Mouse (Mus musculus): ENCODE data around the gene Ifnk. TPM values are rescaled to one million over a fixed set of nuclear protein-coding genes. Genes with fewer than 3 reads are reported as not detected.
A peak's percentile ranks its signal among the peaks of the same experiment; 100 is the strongest.

Ifnk gene
- polyA plus RNA-seq, 1 experiment from 2014 or later, result not detected

DNA sequence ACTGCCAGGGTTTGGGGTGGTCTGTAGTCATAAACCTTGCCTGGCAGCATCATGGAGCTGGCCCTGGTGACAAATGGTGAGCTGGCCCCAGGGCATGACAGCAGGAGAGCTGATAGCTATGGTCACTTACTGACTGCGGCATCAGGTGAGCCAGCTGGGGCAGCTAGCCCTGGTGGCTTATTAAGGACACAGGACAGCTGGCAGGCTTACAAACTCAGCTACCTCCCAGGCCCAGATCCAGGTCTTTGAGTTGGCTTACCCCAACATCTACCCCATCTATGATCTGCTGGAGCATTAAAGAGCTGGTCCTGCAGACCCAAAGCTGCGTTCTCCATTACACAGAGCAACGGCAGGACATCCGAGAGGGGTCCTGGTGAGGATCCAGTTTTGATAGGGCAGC, 18.4 kb upstream of the Ifnk start:
- 81% methylated on average over 4 of the region's 4 CpGs for WGBS
- Histone ChIP-seq H3K4me3 (ENCODE audit: low read depth, low read length) (no peak overlapping the region), H3K27me3 (replicated peaks; ENCODE audit: control insufficient read depth, insufficient read depth, low read length) (no peaks in the 10 kb centered on the region), H3K4me2 (ENCODE audit: low read depth, low read length) (no peak overlapping the region), H3K9ac (ENCODE audit: low read depth, low read length) (no peak overlapping the region), H3K27ac (replicated peaks; ENCODE audit: low read depth, low read length) (no peak overlapping the region), H3K9me3 (ENCODE audit: control insufficient read depth, low read length) (no peaks in the 10 kb centered on the region), H3K36me3 (ENCODE audit: control insufficient read depth, insufficient read depth, low read length) (no peaks in the 10 kb centered on the region), H3K4me1 (ENCODE audit: control insufficient read depth, insufficient read depth, low read length) (peaks cover 4% of the 10 kb centered on the region; the same call in 1 of the 2 replicates)
- ATAC-seq (ENCODE audit: low read depth), result no peak
- DNase-seq (ENCODE audit: low spot score), result no peak

DNA sequence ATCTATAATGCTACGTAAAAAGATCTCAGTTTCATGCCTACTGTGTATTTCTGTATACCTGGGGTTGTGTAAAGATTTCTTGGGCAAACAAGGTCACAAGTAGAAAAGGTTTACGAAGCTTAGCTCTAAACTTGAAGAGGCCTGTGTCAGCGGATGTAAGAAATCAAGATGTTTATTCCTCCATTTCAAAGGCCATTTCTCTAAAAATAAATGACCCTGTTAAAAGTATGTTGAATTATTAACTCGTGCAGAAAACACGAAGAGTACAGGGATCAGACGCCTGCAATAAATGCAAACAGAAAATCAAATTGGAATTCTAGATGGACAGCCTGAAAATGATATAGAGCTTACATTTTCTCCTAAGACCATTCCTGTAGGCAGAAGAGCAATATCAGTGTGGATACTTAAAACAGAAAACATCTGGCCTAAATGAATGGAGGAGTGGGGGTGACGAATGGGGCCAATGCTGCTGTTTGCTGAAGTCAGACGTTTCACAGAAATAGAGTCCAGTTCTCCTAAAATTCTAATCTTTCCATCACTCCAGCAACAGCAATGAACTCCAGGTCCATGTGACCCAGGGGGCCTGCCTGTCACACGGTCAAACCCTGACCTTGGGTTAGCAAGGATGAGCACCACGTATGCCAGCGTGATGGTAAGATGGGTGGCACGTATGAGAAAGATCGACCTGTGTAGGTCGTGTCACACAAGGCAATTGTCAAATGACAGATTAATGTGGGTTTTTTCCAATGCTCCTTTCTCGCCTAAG, 16.8 kb upstream of the Ifnk start:
- DNase-seq (ENCODE audit: low spot score), result no peak
- Histone ChIP-seq H3K9me3 (ENCODE audit: control insufficient read depth, low read length) (no peaks in the 10 kb centered on the region), H3K4me3 (ENCODE audit: low read depth, low read length) (no peak overlapping the region), H3K27ac (replicated peaks; ENCODE audit: low read depth, low read length) (no peak overlapping the region), H3K27me3 (replicated peaks; ENCODE audit: control insufficient read depth, insufficient read depth, low read length) (no peaks in the 10 kb centered on the region), H3K9ac (ENCODE audit: low read depth, low read length) (no peak overlapping the region), H3K36me3 (ENCODE audit: control insufficient read depth, insufficient read depth, low read length) (no peaks in the 10 kb centered on the region), H3K4me1 (ENCODE audit: control insufficient read depth, insufficient read depth, low read length) (peaks cover 4% of the 10 kb centered on the region; the same call in 1 of the 2 replicates), H3K4me2 (ENCODE audit: low read depth, low read length) (no peak overlapping the region)
- 71% methylated on average over 15 of the region's 15 CpGs for WGBS
- ATAC-seq (ENCODE audit: low read depth), result no peak

DNA sequence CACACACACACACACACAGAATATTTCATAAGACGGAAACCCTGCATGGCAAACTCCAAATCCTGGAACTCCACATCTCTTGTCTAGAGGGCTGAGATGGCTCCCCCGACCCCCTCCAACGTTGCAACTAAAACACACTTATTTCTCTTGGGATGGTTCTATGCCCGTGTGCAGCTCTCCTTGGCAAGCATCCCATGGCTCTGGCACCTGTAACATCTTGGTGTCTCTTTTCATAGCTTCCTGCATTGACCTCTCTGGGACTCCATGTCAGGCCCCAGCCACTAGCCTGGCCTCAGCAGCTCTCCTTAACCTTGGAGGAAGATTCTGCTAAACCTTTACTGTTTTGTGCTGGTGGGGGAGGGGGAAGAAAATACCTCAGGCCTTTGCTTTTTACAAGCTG, 16.1 kb upstream of the Ifnk start:
- no peak for ATAC-seq (ENCODE audit: low read depth)
- 55% methylated on average over 4 of the region's 4 CpGs for WGBS

DNA sequence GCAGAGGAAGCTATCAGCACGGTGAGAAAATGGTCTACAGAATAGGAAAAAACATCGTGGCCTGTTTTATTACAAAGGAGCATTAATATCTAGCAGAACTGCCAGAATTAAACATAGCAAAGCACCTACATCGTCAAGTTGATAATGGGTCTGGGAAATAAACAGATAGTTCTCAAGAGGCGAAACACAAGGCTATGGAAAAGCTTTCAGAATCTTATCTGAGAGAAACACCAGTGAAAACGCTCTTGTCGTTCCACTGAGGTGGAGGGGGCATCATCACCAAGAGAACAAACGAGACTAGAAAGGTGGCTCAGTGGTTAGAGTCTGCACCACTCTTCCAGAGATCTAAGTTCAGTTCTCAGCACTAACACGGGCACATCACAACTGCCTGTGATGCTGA, 14.9 kb upstream of the Ifnk start:
- WGBS, result 84% methylated on average over 8 of the region's 8 CpGs
- no peaks in the 10 kb centered on the region for H3K9me3 ChIP-seq (ENCODE audit: control insufficient read depth, low read length)
- ATAC-seq (ENCODE audit: low read depth) (no peak), DNase-seq (ENCODE audit: low spot score) (no peak)
- no peak overlapping the region for H3K4me2 ChIP-seq (ENCODE audit: low read depth, low read length)
- no peak overlapping the region for H3K4me3 ChIP-seq (ENCODE audit: low read depth, low read length)
- no peak overlapping the region for H3K9ac ChIP-seq (ENCODE audit: low read depth, low read length)
- no peaks in the 10 kb centered on the region for H3K27me3 ChIP-seq (replicated peaks; ENCODE audit: control insufficient read depth, insufficient read depth, low read length)
- no peak overlapping the region for H3K27ac ChIP-seq (replicated peaks; ENCODE audit: low read depth, low read length)
- H3K4me1 ChIP-seq (ENCODE audit: control insufficient read depth, insufficient read depth, low read length), result 0 out of 2 replicates have a peak, but pooled peaks cover 4% of the 10 kb centered on the region
- no peaks in the 10 kb centered on the region for H3K36me3 ChIP-seq (ENCODE audit: control insufficient read depth, insufficient read depth, low read length)

More for the DNA sequence above, 16.1 kb upstream of the Ifnk start:
- Histone ChIP-seq H3K4me2 (ENCODE audit: low read depth, low read length) (no peak overlapping the region), H3K27me3 (replicated peaks; ENCODE audit: control insufficient read depth, insufficient read depth, low read length) (no peaks in the 10 kb centered on the region), H3K27ac (replicated peaks; ENCODE audit: low read depth, low read length) (no peak overlapping the region), H3K4me1 (ENCODE audit: control insufficient read depth, insufficient read depth, low read length) (0 out of 2 replicates have a peak, but pooled peaks cover 4% of the 10 kb centered on the region), H3K4me3 (ENCODE audit: low read depth, low read length) (no peak overlapping the region), H3K9me3 (ENCODE audit: control insufficient read depth, low read length) (no peaks in the 10 kb centered on the region), H3K9ac (ENCODE audit: low read depth, low read length) (no peak overlapping the region), H3K36me3 (ENCODE audit: control insufficient read depth, insufficient read depth, low read length) (no peaks in the 10 kb centered on the region)
- no peak for DNase-seq (ENCODE audit: low spot score)

DNA sequence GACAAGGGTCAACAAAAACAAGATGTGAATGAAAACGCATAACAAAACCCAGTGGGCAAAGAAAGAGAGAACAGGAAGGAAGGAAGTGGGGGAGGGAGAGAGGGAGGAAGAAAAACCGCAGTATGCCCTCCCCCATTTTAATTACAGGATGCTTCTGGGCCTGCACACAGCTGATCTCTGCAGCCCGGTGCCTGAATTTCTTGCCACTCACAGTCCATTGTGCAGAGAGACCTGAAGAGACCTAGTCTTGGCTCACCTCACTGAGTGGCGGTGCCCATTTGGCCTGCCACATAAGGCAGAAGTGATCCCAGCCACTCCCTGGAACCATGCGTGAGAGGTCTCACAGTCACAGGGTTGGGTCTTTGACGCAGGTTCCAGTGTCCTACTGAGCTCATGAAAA, 13.8 kb upstream of the Ifnk start:
- Histone ChIP-seq H3K27ac (replicated peaks; ENCODE audit: low read depth, low read length) (no peak overlapping the region), H3K4me1 (ENCODE audit: control insufficient read depth, insufficient read depth, low read length) (0 out of 2 replicates have a peak, but pooled peaks cover 4% of the 10 kb centered on the region), H3K4me3 (ENCODE audit: low read depth, low read length) (no peak overlapping the region), H3K9me3 (ENCODE audit: control insufficient read depth, low read length) (no peaks in the 10 kb centered on the region), H3K36me3 (ENCODE audit: control insufficient read depth, insufficient read depth, low read length) (no peaks in the 10 kb centered on the region), H3K27me3 (replicated peaks; ENCODE audit: control insufficient read depth, insufficient read depth, low read length) (no peaks in the 10 kb centered on the region), H3K9ac (ENCODE audit: low read depth, low read length) (no peak overlapping the region), H3K4me2 (ENCODE audit: low read depth, low read length) (no peak overlapping the region)
- DNase-seq (ENCODE audit: low spot score), result no peak
- no peak for ATAC-seq (ENCODE audit: low read depth)
- 39% methylated on average over 6 of the region's 6 CpGs for WGBS

DNA sequence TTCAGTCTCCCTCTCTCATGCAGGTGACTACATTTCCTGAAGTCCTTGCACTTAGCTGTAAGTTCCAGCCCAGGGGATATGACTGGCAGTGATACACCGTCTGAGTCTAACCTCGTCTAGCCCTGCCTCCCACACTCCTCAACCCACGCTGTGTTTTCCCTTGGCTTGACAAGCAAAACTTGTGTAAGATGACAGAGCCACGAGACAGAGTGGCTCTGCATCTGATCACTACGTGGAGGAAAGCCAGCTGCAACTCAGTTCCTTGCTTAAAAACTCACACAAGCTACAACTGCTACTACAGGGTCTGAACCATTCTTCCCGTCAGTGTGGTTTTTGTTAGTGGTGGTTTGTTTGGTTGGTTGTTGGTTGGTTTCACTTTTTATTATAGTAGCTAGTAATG, 11.5 kb upstream of the Ifnk start:
- Histone ChIP-seq H3K9me3 (ENCODE audit: control insufficient read depth, low read length) (no peaks in the 10 kb centered on the region), H3K4me1 (ENCODE audit: control insufficient read depth, insufficient read depth, low read length) (peaks cover 16% of the 10 kb centered on the region; the same call in 1 of the 2 replicates), H3K9ac (ENCODE audit: low read depth, low read length) (no peak overlapping the region), H3K4me3 (ENCODE audit: low read depth, low read length) (no peak overlapping the region), H3K4me2 (ENCODE audit: low read depth, low read length) (no peak overlapping the region), H3K27ac (replicated peaks; ENCODE audit: low read depth, low read length) (no peak overlapping the region), H3K36me3 (ENCODE audit: control insufficient read depth, insufficient read depth, low read length) (no peaks in the 10 kb centered on the region), H3K27me3 (replicated peaks; ENCODE audit: control insufficient read depth, insufficient read depth, low read length) (no peaks in the 10 kb centered on the region)
- 62% methylated on average over 6 of the region's 6 CpGs for WGBS
- peak; percentile 17 for DNase-seq (ENCODE audit: low spot score)
- ATAC-seq (ENCODE audit: low read depth), result no peak

DNA sequence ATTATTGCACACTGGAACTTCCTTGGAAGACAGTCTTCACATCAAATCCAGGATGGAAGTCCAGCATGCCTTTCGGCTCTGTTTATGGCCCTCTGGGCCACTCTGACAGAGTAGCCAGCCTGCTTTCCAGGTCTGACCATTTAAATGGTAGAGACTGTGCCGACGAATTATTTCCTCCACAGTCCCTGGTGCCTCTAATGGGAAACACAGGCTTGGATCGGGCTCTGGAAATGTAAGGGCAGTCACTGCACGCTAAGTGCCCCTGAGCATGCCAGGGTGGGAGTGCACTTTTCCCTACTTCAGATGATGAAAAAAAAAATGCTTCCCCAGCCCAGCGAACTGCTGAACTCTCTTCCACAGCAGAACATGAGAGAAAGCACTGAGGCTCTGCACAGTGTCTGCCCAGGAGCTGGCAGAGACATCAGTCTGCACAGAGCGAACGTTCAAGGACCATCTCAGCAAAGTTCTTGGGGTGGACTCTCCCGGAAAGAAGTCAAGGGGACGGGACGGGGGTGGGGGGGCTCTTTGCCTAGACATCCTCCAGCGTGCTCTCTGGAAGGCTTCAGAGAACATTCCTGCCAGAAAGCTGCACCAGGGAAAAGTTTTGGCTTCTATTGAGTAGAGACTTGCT, 8.3 kb upstream of the Ifnk start:
- WGBS, result 35% methylated on average over 12 of the region's 12 CpGs
- H3K4me2 ChIP-seq (ENCODE audit: low read depth, low read length), result peak overlapping the region; percentile 35
- H3K36me3 ChIP-seq (ENCODE audit: control insufficient read depth, insufficient read depth, low read length), result no peaks in the 10 kb centered on the region
- no peaks in the 10 kb centered on the region for H3K9me3 ChIP-seq (ENCODE audit: control insufficient read depth, low read length)
- H3K27me3 ChIP-seq (replicated peaks; ENCODE audit: control insufficient read depth, insufficient read depth, low read length), result no peaks in the 10 kb centered on the region
- H3K27ac ChIP-seq (replicated peaks; ENCODE audit: low read depth, low read length), result peak overlapping the region; percentile 55; the same call in 1 of the 2 replicates
- peak; percentile 44 for DNase-seq (ENCODE audit: low spot score)
- ATAC-seq (ENCODE audit: low read depth), result peak; percentile 22; the same call in 1 of the 2 replicates
- H3K4me1 ChIP-seq (ENCODE audit: control insufficient read depth, insufficient read depth, low read length), result peaks cover 12% of the 10 kb centered on the region; the same call in 1 of the 2 replicates
- no peak overlapping the region for H3K4me3 ChIP-seq (ENCODE audit: low read depth, low read length)
- H3K9ac ChIP-seq (ENCODE audit: low read depth, low read length), result no peak overlapping the region

DNA sequence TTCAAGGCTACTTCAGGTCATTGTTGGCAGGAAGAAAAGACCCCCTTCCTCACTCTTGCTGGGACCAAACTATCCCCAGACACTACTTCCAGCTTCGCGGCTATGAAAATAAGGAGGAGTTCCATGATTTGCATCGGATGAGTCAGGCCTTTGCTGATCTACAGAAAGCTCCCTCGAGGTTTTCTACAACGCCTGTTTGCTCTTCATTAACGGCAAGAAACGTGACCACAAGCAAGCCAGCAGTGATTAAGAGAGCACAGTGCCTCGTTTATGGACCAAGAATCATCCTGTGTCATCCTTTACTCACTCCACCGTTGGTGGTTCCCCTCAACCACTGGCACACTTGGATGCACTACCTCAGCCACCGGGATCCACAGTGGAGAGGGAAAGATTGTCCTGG, 6.1 kb upstream of the Ifnk start:
- Histone ChIP-seq H3K4me1 (ENCODE audit: control insufficient read depth, insufficient read depth, low read length) (peaks cover 12% of the 10 kb centered on the region; the same call in 1 of the 2 replicates), H3K4me3 (ENCODE audit: low read depth, low read length) (no peak overlapping the region), H3K9ac (ENCODE audit: low read depth, low read length) (no peak overlapping the region), H3K27ac (replicated peaks; ENCODE audit: low read depth, low read length) (no peak overlapping the region), H3K4me2 (ENCODE audit: low read depth, low read length) (no peak overlapping the region), H3K36me3 (ENCODE audit: control insufficient read depth, insufficient read depth, low read length) (no peaks in the 10 kb centered on the region), H3K9me3 (ENCODE audit: control insufficient read depth, low read length) (no peaks in the 10 kb centered on the region), H3K27me3 (replicated peaks; ENCODE audit: control insufficient read depth, insufficient read depth, low read length) (no peaks in the 10 kb centered on the region)
- no peak for ATAC-seq (ENCODE audit: low read depth)
- 84% methylated on average over 10 of the region's 10 CpGs for WGBS
- DNase-seq (ENCODE audit: low spot score), result no peak

All from embryonic facial prominence, embryonic 14.5 days (tissue).